Mouse (Mus musculus) heart, postnatal 0 days (tissue): ENCODE data around the gene Onecut1. TPM values are rescaled to one million over a fixed set of nuclear protein-coding genes. Genes with fewer than 3 reads are reported as not detected.

Experiments used
- ATAC-seq: fragments of 200-750 bp; cut with Nextera tagmentation; 2 replicates; pipeline ENCODE4 v1.8.0; 2017; ENCODE audit warnings: low read depth, moderate number of reproducible peaks, moderate library complexity; ENCODE audit not compliant: insufficient read depth
- DNase-seq: peaks from one replicate; pipeline ENCODE4 v3.0.0-alpha.2; 2016; ENCODE audit warnings: low spot score
- H3K27ac ChIP-seq: fragments of 300-500 bp; sonication (generic); 2 replicates; pipeline ENCODE4 v1.5.1; 2014; ENCODE audit warnings: low read depth, mild to moderate bottlenecking
- H3K27me3 ChIP-seq: fragments of 300-500 bp; sonication (generic); 2 replicates; pipeline ENCODE4 v1.6.1; 2014; ENCODE audit warnings: low read length, mixed read lengths; ENCODE audit not compliant: control insufficient read depth, insufficient read depth
- H3K36me3 ChIP-seq: fragments of 300-500 bp; sonication (generic); replicated peaks from 2 replicates; pipeline ENCODE4 v1.6.1; 2014; ENCODE audit warnings: low read length, mixed read lengths; ENCODE audit not compliant: control insufficient read depth, insufficient read depth
- H3K4me1 ChIP-seq: fragments of 300-500 bp; sonication (generic); 2 replicates; pipeline ENCODE4 v1.6.1; 2014; ENCODE audit warnings: antibody characterized with exemption; ENCODE audit not compliant: control insufficient read depth, insufficient read depth
- H3K4me2 ChIP-seq: fragments of 300-500 bp; sonication (generic); 2 replicates; pipeline ENCODE4 v1.6.1; 2014; ENCODE audit warnings: low read depth, mild to moderate bottlenecking, low read length, moderate library complexity
- H3K4me3 ChIP-seq: fragments of 300-500 bp; sonication (generic); 2 replicates; pipeline ENCODE4 v1.5.1; 2014; ENCODE audit warnings: low read depth, low read length
- H3K9ac ChIP-seq: fragments of 300-500 bp; sonication (generic); replicated peaks from 2 replicates; pipeline ENCODE4 v1.6.1; 2014; ENCODE audit warnings: low read depth, low read length, mixed read lengths
- H3K9me3 ChIP-seq: fragments of 300-500 bp; sonication (generic); replicated peaks from 2 replicates; pipeline ENCODE4 v1.6.1; 2016; ENCODE audit warnings: low read length; ENCODE audit not compliant: control insufficient read depth
- CTCF ChIP-seq: IDR thresholded peaks from 2 replicates; pipeline ENCODE4 v1.5.1; 2016; ENCODE audit warnings: antibody characterized with exemption, control low read depth, low read depth
- EP300 ChIP-seq: IDR thresholded peaks from 2 replicates; pipeline ENCODE4 v1.6.1; 2016; ENCODE audit warnings: antibody characterized with exemption, low read depth
- WGBS: fragments of 180-500 bp; shearing (Covaris S2); extraction: QIAGEN DNeasy Blood & Tissue Kit; methylation state at CpG from one replicate; pipeline ENCODE4 v1.1.7; 2014; 5-methylcytosine and 5-hydroxymethylcytosine counted together
- polyA plus RNA-seq: library from polyadenylated mRNA; unstranded; fragments of >200 nt; fragmentation: Nextera tagmentation; extraction: Ambion mirVana; gene quantifications from 2 replicates; pipeline ENCODE4 v1.2.1, GENCODE M21; 2015
- total RNA-seq: library from RNA; depleted of rRNA; stranded (reverse); fragments of >200 nt; gene quantifications from 2 replicates; pipeline ENCODE4 v1.2.3, GENCODE M21; 2014; ENCODE audit warnings: low replicate concordance; rRNA removed

The Onecut1 gene
- not detected in 2 replicates for total RNA-seq
- 0.03 TPM in 1 of 2 replicates, not detected in the other for polyA plus RNA-seq

- Histone ChIP-seq H3K4me1 (peaks cover 13% of the 10 kb centered on the region), H3K36me3 (no peaks in the 10 kb centered on the region), H3K27ac (no peak within 1 kb of the TSS), H3K9me3 (no peaks in the 10 kb centered on the region), H3K27me3 (peaks cover 100% of the 10 kb centered on the region), H3K9ac (0 out of 2 replicates have a peak within 1 kb of the TSS, but pooled peaks have one; percentile 9), H3K4me3 (peak within 1 kb of the TSS; percentile 51), H3K4me2 (peak within 1 kb of the TSS; percentile 77)
- TF ChIP-seq EP300 (no peak), CTCF (no peak)
- DNase-seq, result peak; percentile 25
- 0% methylated on average over 43 of the region's 45 CpGs for WGBS
- peak; percentile 60 for ATAC-seq
Observed at GRCm38 (mm10) chr9:74861561-74861980, at the start of gene Onecut1. Onecut1 (plus strand) TSS chr9:74861921.

- 31% methylated on average over 19 of the region's 19 CpGs for WGBS
- H3K27ac ChIP-seq, result no peak overlapping the region
Observed at GRCm38 (mm10) chr9:74819736-74820511, 41.8 kb upstream of the Onecut1 start.

DNA sequence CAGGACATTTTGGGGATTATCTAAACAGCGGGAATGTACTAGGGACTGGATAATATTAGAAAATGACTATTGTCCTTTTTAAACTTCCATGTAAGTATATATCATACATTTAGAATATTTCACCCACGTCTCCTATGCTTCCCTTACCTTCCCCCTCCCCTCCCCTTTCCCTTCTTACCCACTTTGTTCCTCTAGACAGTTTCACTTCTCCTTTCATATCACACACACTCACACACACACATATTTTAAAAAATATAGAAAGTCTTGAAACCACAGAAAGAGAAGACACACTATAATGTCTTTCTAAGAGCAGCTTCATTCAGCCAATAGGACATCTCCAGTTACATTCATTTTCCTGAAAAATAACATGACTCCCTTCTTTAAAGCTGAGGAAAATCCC, 36.6 kb upstream of the Onecut1 start:
- TF ChIP-seq CTCF (no peak), EP300 (no peak)
- H3K27me3 ChIP-seq, result peaks cover 14% of the 10 kb centered on the region
- no peak for ATAC-seq

More at GRCm38 (mm10) chr9:74819736-74820511, 41.8 kb upstream of the Onecut1 start:
- no peak overlapping the region for H3K4me3 ChIP-seq
- H3K4me1 ChIP-seq, result no peaks in the 10 kb centered on the region
- TF ChIP-seq CTCF, result no peak
- no peak for TF ChIP-seq EP300
- H3K27me3 ChIP-seq, result peaks cover 14% of the 10 kb centered on the region; the same call in 1 of the 2 replicates
- no peak for DNase-seq
- no peaks in the 10 kb centered on the region for H3K9me3 ChIP-seq
- no peak overlapping the region for H3K4me2 ChIP-seq
- no peaks in the 10 kb centered on the region for H3K36me3 ChIP-seq
- ATAC-seq, result no peak
- no peak overlapping the region for H3K9ac ChIP-seq

DNA sequence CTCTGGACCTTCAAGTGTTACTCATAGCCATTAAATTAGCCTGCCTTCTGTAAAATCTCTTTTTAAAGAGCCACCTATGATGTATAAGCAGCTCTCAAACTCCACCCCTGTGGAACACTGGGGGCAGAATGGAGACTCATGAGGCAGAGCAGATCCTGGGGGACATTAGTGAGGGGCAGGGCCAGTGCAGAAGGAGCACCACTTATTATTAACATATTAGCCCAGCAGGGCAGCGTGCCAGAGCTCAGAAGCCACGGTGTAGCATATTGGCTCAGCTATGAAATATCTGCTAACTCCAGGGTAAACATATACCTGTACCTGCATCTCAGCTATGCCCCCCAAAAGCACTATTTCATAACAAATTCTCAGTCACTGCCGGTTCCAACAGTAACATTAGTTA, 32.5 kb upstream of the Onecut1 start:
- Histone ChIP-seq H3K4me3 (no peak overlapping the region), H3K27ac (no peak overlapping the region), H3K27me3 (peaks cover 3% of the 10 kb centered on the region), H3K4me1 (no peaks in the 10 kb centered on the region), H3K4me2 (no peak overlapping the region), H3K9ac (no peak overlapping the region), H3K36me3 (no peaks in the 10 kb centered on the region), H3K9me3 (no peaks in the 10 kb centered on the region)
- TF ChIP-seq EP300, result no peak
- TF ChIP-seq CTCF, result no peak
- ATAC-seq (no peak), DNase-seq (no peak)
- 59% methylated on average over 3 of the region's 3 CpGs for WGBS

More for the DNA sequence above, 36.6 kb upstream of the Onecut1 start:
- DNase-seq, result no peak
- WGBS, result 58% methylated on average over 2 of the region's 2 CpGs
- H3K4me2 ChIP-seq, result no peak overlapping the region
- no peaks in the 10 kb centered on the region for H3K9me3 ChIP-seq
- H3K9ac ChIP-seq, result no peak overlapping the region
- no peaks in the 10 kb centered on the region for H3K36me3 ChIP-seq
- H3K27ac ChIP-seq, result no peak overlapping the region
- H3K4me3 ChIP-seq, result no peak overlapping the region
- H3K4me1 ChIP-seq, result no peaks in the 10 kb centered on the region

DNA sequence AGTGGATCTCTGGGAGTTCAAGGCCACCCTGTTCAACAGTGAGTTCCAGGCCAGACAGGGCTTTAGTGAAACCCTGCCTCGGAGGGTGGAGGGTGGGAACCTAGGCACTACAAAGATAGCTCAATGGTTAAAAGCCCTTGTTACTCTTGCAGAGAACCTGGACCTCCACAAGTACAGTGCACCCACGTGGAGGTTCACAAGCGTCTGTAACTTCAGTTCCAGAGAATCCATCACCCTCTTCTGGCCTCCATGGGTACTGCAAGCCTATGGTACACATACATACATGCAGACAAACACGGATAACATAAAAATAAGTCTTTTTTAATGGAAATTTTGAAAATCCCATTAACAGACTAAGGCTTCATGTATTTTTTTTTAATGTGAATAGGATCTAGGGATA, 18.8 kb upstream of the Onecut1 start:
- DNase-seq, result no peak
- TF ChIP-seq EP300 (no peak), CTCF (no peak)
- Histone ChIP-seq H3K9me3 (peaks cover 10% of the 10 kb centered on the region; the same call in 1 of the 2 replicates), H3K9ac (no peak overlapping the region), H3K36me3 (no peaks in the 10 kb centered on the region), H3K27ac (no peak overlapping the region), H3K4me3 (no peak overlapping the region), H3K27me3 (peaks cover 45% of the 10 kb centered on the region), H3K4me1 (no peaks in the 10 kb centered on the region), H3K4me2 (no peak overlapping the region)
- WGBS, result 74% methylated on average over 4 of the region's 4 CpGs
- no peak for ATAC-seq
